In genomic region chr8:54894180-54894579, GRCm38 (mm10) we compare ENCODE assay signal across 26 mouse cellular contexts. TPM values are rescaled to one million over a fixed set of nuclear protein-coding genes. Genes with fewer than 3 reads are reported as not detected.
A peak's percentile ranks its signal among the peaks of the same experiment; 100 is the strongest.
DNase-seq lines count a peak whose midpoint lies in the region; ATAC-seq and TF ChIP-seq lines count a peak whose summit lies in the region.
"Had no signal": no experiment of that assay in that cellular context is flagged by ENCODE, and none has a peak within 500 bp of the region (broad histone marks: within the 10 kb centered on the region; RNA-seq: fewer than 3 reads in every experiment).

No protein-coding gene starts in this region.

- H3K4me1 ChIP-seq in forebrain, embryonic 13.5 days = no peaks in the 10 kb centered on the region
- H3K4me1 ChIP-seq in forebrain, embryonic 11.5 days (replicated peaks; ENCODE audit: control insufficient read depth, insufficient read depth, low read length) = no peaks in the 10 kb centered on the region
- peaks cover 6% of the 10 kb centered on the region; the same call in 1 of the 2 replicates for H3K4me1 ChIP-seq in forebrain, embryonic 15.5 days
- H3K4me1 ChIP-seq in forebrain, embryonic 10.5 days = no peaks in the 10 kb centered on the region
- no peaks in the 10 kb centered on the region for H3K4me1 ChIP-seq in forebrain, postnatal 0 days (ENCODE audit: insufficient read depth)
- H3K4me1 ChIP-seq: embryonic facial prominence, embryonic 13.5 days; embryonic facial prominence, embryonic 15.5 days had no signal

- H3K4me2 ChIP-seq in forebrain, embryonic 13.5 days = no peak overlapping the region
- no peak overlapping the region for H3K4me2 ChIP-seq in forebrain, embryonic 11.5 days (ENCODE audit: low read depth, low read length, severe bottlenecking)
- H3K4me2 ChIP-seq in forebrain, embryonic 15.5 days (replicated peaks) = no peak overlapping the region
- no peak overlapping the region for H3K4me2 ChIP-seq in forebrain, postnatal 0 days (ENCODE audit: low read depth)
- H3K4me2 ChIP-seq: embryonic facial prominence, embryonic 13.5 days; embryonic facial prominence, embryonic 15.5 days had no signal

- TF ChIP-seq CTCF in forebrain, postnatal 0 days (IDR thresholded peaks at IDR 0.05; ENCODE audit: low read depth) = no peak

- peak; percentile 41; the same call in 1 of the 2 replicates for ATAC-seq in forebrain, embryonic 13.5 days
- no peak for ATAC-seq in forebrain, embryonic 11.5 days (replicated peaks; ENCODE audit: low FRiP score)
- ATAC-seq in forebrain, embryonic 15.5 days (replicated peaks) = peak; percentile 63; the same call in 1 of the 2 replicates
- no peak for ATAC-seq in forebrain, postnatal 0 days
- ATAC-seq: activated CD4-positive, CD25-positive, alpha-beta regulatory T cell, adult 4 months; CD4-positive, CD25-positive, alpha-beta regulatory T cell, adult 4 months; Patski had no signal

- no peaks in the 10 kb centered on the region for H3K27me3 ChIP-seq in forebrain, embryonic 13.5 days
- H3K27me3 ChIP-seq in forebrain, embryonic 11.5 days (ENCODE audit: control insufficient read depth, insufficient read depth, low read length) = no peaks in the 10 kb centered on the region
- H3K27me3 ChIP-seq in forebrain, embryonic 15.5 days = no peaks in the 10 kb centered on the region
- H3K27me3 ChIP-seq in forebrain, embryonic 10.5 days (ENCODE audit: poor library complexity, severe bottlenecking) = no peaks in the 10 kb centered on the region
- H3K27me3 ChIP-seq in forebrain, postnatal 0 days (ENCODE audit: insufficient read depth, low read length) = no peaks in the 10 kb centered on the region
- H3K27me3 ChIP-seq: CH12.LX; embryonic facial prominence, embryonic 13.5 days; embryonic facial prominence, embryonic 15.5 days had no signal

- H3K9ac ChIP-seq in forebrain, embryonic 13.5 days = no peak overlapping the region
- H3K9ac ChIP-seq in forebrain, embryonic 11.5 days (ENCODE audit: low read length) = no peak overlapping the region
- no peak overlapping the region for H3K9ac ChIP-seq in forebrain, embryonic 15.5 days (replicated peaks)
- H3K9ac ChIP-seq in forebrain, postnatal 0 days = no peak overlapping the region
- H3K9ac ChIP-seq: embryonic facial prominence, embryonic 13.5 days; embryonic facial prominence, embryonic 15.5 days had no signal

- no peak for DNase-seq in forebrain, embryonic 11.5 days (ENCODE audit: low spot score)
- DNase-seq in forebrain, embryonic 10.5 days (ENCODE audit: extremely low spot score, low spot score) = no peak
- no peak for DNase-seq in forebrain, postnatal 0 days
- no peak for DNase-seq in spleen, postnatal 14 days (ENCODE audit: low spot score in 2 of 2)
- DNase-seq: adrenal gland, adult 8-10 months; adrenal gland, postnatal 14 days; adrenal gland, postnatal 36 days; B cell, adult 2 months; cerebellum, adult 11 months; cerebellum, adult 18-20 months; cerebellum, adult 8-10 months; cerebellum, adult 9-11 months; cerebellum, postnatal 14 days; cerebellum, postnatal 36 days; embryo, embryonic 11 days had no signal

- no peak overlapping the region for H3K4me3 ChIP-seq in forebrain, embryonic 13.5 days
- no peak overlapping the region for H3K4me3 ChIP-seq in forebrain, embryonic 11.5 days (ENCODE audit: low read depth, low read length)
- no peak overlapping the region for H3K4me3 ChIP-seq in forebrain, embryonic 15.5 days
- H3K4me3 ChIP-seq in forebrain, embryonic 10.5 days = no peak overlapping the region
- no peak overlapping the region for H3K4me3 ChIP-seq in forebrain, postnatal 0 days (ENCODE audit: low read depth, low read length)
- H3K4me3 ChIP-seq: embryonic facial prominence, embryonic 13.5 days; embryonic facial prominence, embryonic 15.5 days; erythroblast, embryonic 14.5 days had no signal

- no peak overlapping the region for H3K27ac ChIP-seq in forebrain, embryonic 13.5 days
- H3K27ac ChIP-seq in forebrain, embryonic 11.5 days (ENCODE audit: low read depth, low read length) = no peak overlapping the region
- no peak overlapping the region for H3K27ac ChIP-seq in forebrain, embryonic 15.5 days (replicated peaks)
- H3K27ac ChIP-seq in forebrain, embryonic 10.5 days = no peak overlapping the region
- H3K27ac ChIP-seq in forebrain, postnatal 0 days (ENCODE audit: low read depth, low read length) = peak overlapping the region; percentile 52; the same call in 1 of the 2 replicates
- H3K27ac ChIP-seq: embryonic facial prominence, embryonic 13.5 days; embryonic facial prominence, embryonic 15.5 days had no signal

- no peaks in the 10 kb centered on the region for H3K9me3 ChIP-seq in forebrain, embryonic 13.5 days (replicated peaks)
- H3K9me3 ChIP-seq in forebrain, embryonic 11.5 days (ENCODE audit: control insufficient read depth, low read length) = no peaks in the 10 kb centered on the region
- no peaks in the 10 kb centered on the region for H3K9me3 ChIP-seq in forebrain, embryonic 15.5 days
- no peaks in the 10 kb centered on the region for H3K9me3 ChIP-seq in forebrain, embryonic 10.5 days
- H3K9me3 ChIP-seq in forebrain, postnatal 0 days (ENCODE audit: low read length) = no peaks in the 10 kb centered on the region
- H3K9me3 ChIP-seq: embryonic facial prominence, embryonic 13.5 days; embryonic facial prominence, embryonic 15.5 days; G1E had no signal

- WGBS in forebrain, embryonic 13.5 days = 77% methylated on average over 1 of the region's 1 CpGs
- 93% methylated on average over 1 of the region's 1 CpGs for WGBS in forebrain, embryonic 11.5 days
- 61% methylated on average over 1 of the region's 1 CpGs for WGBS in forebrain, embryonic 15.5 days
- 85% methylated on average over 1 of the region's 1 CpGs for WGBS in forebrain, embryonic 10.5 days
- 57% methylated on average over 1 of the region's 1 CpGs for WGBS in forebrain, postnatal 0 days

- no peaks in the 10 kb centered on the region for H3K36me3 ChIP-seq in forebrain, embryonic 13.5 days (ENCODE audit: poor library complexity, severe bottlenecking)
- no peaks in the 10 kb centered on the region for H3K36me3 ChIP-seq in forebrain, embryonic 11.5 days (ENCODE audit: control insufficient read depth, insufficient read depth, low read length)
- H3K36me3 ChIP-seq in forebrain, embryonic 15.5 days = no peaks in the 10 kb centered on the region
- no peaks in the 10 kb centered on the region for H3K36me3 ChIP-seq in forebrain, embryonic 10.5 days (replicated peaks)
- H3K36me3 ChIP-seq in forebrain, postnatal 0 days (ENCODE audit: insufficient read depth) = no peaks in the 10 kb centered on the region
- H3K36me3 ChIP-seq: embryonic facial prominence, embryonic 13.5 days; embryonic facial prominence, embryonic 15.5 days; G1E had no signal

RNA-seq across cellular contexts. Expression of gene Wdr17, which starts 7.2 kb away (rescaled TPM):
- 12.3 and 12.6 TPM in 2 replicates for polyA plus RNA-seq in forebrain, embryonic 13.5 days (2015; fragmentation: Nextera tagmentation; extraction: Ambion mirVana)
- polyA plus RNA-seq in forebrain, embryonic 11.5 days (2014; fragmentation: Nextera tagmentation; extraction: Ambion mirVana) = 2.7 and 6.6 TPM in 2 replicates
- polyA plus RNA-seq in forebrain, embryonic 15.5 days (2015; fragmentation: Nextera tagmentation; extraction: Ambion mirVana) = 14.9 and 16.4 TPM in 2 replicates
- polyA plus RNA-seq in forebrain, embryonic 10.5 days (2016; fragmentation: Nextera tagmentation; extraction: Ambion mirVana) = 3.3 and 4.7 TPM in 2 replicates
- total RNA-seq in forebrain, postnatal 0 days (2014; rRNA removed) = 24.3 and 30.4 TPM in 2 replicates
- polyA plus RNA-seq in forebrain, postnatal 0 days (2015; fragmentation: Nextera tagmentation; extraction: Ambion mirVana) = 17.8 and 18.1 TPM in 2 replicates
- total RNA-seq: adrenal gland, postnatal 14 days; common myeloid progenitor, adult 5-6 weeks had no signal
- polyA plus RNA-seq: CD4-positive, CD25-positive, alpha-beta regulatory T cell, adult 4 months; erythroblast, embryonic 14.5 days; G1E had no signal

Comparison
In these comparisons a context has a peak if more than half of its experiments do, and no peak if none do; other contexts are left out.
1. ATAC-seq: peak in forebrain, embryonic 13.5 days (single experiment) and forebrain, embryonic 15.5 days (single experiment); none in forebrain, embryonic 11.5 days (single experiment) and forebrain, postnatal 0 days (single experiment).